Mouse (Mus musculus) spleen, embryonic (tissue): ENCODE data around the gene Olfr91.

Source experiments
- CTCF ChIA-PET: fragments of 350-600 bp; sonication (Branson Sonifier 250); formaldehyde crosslinking; loops from one replicate; lab custom pipeline; 2022; lab: Charles Lee

The Olfr91 gene

GRCm38 (mm10) chr17:37062101-37062641, 35.9 kb downstream of the Olfr91 start:
- CTCF ChIA-PET: no interaction called here

DNA sequence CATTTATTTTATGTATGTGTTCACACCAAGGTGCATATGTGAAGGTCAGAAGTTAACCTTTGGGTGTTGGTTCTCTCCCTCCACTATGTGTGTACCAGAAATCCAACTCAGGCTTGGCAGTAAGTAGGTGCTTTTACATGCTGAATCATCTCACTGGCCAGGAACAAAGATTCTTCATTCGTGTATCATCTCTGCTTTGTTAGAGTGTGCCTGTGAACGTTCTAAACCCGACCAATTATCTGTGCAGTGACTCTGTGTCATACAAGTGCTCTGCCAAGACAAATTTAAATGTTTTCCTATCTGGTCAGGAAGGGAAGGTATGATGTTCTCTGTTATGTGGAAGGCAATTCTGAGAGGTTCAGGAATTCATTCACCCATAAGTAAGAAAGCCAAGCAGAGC, 36.6 kb downstream of the Olfr91 start:
- CTCF ChIA-PET: no interaction called here

DNA sequence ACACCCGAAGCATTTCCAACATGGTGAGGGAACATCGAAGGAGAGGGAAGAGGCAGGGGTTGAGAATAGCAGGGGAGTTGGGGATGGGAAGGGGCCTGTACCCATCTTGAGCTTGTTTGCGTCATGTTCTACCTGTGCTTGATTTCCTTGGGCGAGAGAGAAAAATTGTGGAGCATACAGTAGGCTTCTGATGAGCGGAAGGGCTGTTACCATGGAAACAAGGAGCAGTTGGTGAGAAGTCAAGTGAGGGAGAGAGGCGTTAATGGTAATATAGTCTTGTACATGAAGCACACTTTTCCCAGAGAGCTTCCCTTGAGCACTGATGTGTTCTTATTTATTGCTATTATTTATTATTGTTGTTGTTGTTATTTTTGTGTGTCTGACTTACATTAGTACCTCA, 41.1 kb downstream of the Olfr91 start:
- CTCF ChIA-PET: no interaction called here

DNA sequence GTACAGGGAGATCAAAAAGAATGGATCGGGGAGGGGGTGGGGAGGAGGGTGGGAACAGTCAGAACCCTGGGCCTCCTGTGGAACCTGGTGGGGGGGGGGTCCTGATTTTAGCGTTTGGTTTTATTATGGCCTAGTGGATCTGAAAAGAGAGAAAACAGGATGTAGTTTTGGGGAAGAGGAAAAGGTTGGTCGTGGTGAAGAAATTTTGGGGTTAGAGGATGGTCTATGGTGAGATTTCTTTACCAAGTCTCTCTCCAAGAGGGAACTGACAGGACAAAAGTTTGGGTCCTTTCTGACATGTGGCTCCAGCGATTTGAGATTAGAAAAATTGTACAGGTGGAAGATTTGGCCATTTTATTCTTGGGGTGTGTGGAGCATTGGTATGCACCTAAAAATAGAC, 46.3 kb downstream of the Olfr91 start:
- CTCF ChIA-PET: no interaction called here

GRCm38 (mm10) chr17:37050876-37051275, 47.2 kb downstream of the Olfr91 start:
- CTCF ChIA-PET: no interaction called here

DNA sequence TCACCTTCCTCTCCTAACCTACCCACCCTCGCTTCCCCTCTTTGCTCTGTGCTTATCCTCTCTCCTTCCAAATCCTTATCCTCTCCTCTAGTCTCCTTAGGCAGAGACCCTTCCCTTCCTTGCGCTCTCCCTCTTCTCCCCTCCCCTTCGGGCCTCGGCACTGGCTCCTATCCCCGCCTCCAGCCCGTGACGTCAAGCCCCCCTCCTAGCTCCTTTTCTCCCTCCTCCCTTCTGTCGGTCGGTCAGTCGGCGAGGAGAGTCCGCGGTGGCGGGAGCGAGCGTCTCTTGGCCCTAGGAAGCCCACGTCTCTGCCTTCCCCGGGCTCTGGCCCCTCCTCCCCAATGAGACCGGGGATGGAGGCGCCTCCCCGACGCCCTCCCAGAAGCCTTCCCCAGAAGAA, 47.7 kb downstream of the Olfr91 start:
- CTCF ChIA-PET: no interaction called here

DNA sequence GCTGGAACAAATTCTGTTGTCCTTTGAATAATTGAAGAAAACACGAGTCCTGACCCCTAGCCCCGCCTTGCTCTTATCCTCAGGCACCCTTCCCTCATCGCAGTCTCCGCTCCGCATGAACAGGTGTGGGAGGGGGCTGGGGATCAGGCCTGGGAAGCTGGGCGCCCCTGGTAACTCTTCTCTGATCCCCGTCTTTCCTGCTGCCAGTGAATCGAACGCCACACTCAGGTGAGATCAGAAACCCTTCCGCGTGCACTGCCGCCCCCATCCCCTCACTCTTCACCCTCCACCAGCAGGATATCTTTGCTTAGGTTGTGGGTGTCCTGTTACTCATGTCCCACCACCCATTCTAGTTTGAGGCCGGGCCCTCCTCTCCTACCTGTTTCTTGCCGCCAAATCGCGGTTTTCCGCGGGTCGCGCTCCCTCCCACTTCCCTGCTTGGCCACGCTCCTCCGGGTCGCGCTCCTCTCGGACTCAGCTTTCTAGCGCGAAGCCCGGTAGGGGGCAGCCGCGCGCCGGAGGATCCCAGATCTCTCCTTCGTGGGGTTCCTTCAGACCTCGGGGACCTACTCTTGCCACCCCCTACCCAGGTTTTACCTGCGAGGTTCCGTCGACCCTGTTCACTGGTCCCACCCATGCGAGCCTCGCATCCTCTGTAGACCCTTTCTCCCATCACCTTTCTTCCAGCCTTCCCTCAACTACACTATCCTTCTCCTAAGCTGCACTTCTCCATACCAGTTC, 48.3 kb downstream of the Olfr91 start:
- CTCF ChIA-PET: interaction anchor here (0.6 kb wide), 1 partner anchor 145 kb away, joined by 18 read pairs; no protein-coding TSS in a partner anchor

DNA sequence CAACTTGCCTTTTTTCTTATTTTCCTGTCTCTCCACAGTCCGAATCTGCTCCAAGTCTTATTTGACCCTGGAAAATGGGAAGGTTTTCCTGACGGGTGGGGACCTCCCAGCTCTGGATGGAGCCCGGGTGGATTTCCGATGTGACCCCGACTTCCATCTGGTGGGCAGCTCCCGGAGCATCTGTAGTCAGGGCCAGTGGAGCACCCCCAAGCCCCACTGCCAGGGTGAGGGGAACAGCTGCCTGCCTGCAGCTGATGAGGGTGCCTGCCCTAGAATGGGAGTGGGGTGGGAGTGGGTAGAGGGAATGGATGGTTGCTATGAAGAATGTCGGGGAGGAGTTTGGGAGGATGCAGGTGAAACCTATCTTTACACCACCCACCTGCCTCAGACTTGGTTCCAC, 49.7 kb downstream of the Olfr91 start:
- CTCF ChIA-PET: no interaction called here

DNA sequence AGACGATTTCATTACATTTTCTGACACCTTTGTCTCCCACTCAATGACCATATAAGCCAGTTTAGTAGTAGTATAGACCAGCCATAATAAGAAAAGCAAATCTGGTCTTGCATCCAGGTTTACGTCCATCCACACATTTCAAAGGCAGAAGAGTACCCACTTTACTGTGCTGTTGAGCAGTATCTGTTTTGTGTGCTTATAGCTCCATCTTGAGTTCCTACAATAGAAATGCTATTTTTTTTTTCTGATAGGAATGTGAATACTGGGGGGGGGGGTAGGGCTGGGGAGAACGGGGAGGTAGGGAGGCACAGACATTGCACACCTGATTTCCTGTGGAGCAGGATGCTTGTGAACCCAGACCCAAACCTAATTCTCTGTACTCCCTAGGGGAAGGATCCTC, 50.1 kb downstream of the Olfr91 start:
- CTCF ChIA-PET: interaction anchor here (0.6 to 0.7 kb wide), 2 partner anchors 136 to 161 kb away, joined by 3 read pairs; no protein-coding TSS in a partner anchor

DNA sequence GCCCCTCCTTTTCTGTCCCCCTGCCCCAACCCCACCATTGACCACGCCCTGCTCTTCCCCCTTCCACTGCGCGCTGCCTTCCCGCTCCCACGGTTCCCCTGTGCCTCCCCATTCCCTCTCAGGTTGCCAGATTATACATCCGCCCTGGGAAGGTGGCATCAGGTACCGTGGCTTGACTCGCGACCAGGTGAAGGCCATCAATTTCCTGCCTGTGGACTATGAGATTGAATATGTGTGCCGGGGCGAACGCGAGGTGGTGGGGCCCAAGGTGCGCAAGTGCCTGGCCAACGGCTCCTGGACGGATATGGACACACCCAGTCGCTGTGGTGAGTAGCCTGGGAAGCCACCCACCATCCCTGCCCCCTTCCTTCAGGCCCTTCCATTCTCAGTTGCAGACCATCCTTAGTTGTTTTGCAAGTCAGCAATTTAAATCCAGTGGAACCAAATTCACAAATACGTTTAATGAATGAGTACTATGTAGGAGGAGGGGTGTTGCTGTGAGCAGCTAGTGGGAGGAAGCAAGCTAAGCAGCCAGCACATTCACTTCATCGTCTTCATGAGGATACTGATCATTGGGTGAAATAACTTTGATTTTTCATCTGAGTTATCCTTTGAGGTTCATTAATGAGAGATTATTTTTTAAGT, 50.6 kb downstream of the Olfr91 start:
- CTCF ChIA-PET: interaction anchor here (0.6 to 0.7 kb wide), 2 partner anchors 135 to 160 kb away, joined by 3 read pairs; no protein-coding TSS in a partner anchor

GRCm38 (mm10) chr17:37046312-37047112, 51.6 kb downstream of the Olfr91 start:
- CTCF ChIA-PET: no interaction called here

- CTCF ChIA-PET: no interaction called here
Measured at GRCm38 (mm10) chr17:37045611-37046311, 52.3 kb downstream of the Olfr91 start, which contains the start of gene Gabbr1. Gene Gabbr1, plus strand, starts transcription at chr17:37045966.

- CTCF ChIA-PET: no interaction called here
Measured at GRCm38 (mm10) chr17:37044651-37045244, 53.3 kb downstream of the Olfr91 start.
